Mouse (Mus musculus): ENCODE measurements at regions not wholly inside any gene's neighbourhood (a gene's known extent, or its start where the extent isn't known, plus 50 kb on each side); places are given as distances from the start of the nearest gene placed in this dataset.

DNA sequence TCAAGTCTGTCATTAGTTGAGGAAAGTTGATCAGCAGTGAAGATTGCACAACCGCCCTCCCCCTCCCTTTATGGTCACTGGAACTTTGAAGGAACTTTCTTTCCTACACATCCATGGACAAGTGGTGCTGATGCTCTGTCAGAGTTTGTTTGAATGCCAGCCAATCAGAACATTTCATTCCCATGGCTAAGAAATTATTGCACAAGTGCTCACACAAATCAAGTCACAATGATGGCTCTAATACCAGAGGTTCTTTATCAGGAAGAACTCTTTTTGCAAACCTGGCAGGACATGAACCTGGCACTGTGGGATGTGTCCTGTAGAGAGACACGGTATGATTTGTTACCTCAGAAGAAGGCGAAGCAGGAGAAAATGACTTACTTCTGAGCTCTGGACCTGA, 54.3 kb upstream of the Spry2 start:
- TF ChIP-seq POLR2A (IDR thresholded peaks at IDR 0.05; ENCODE audit: extremely low read depth, insufficient read depth, low read length): no peak
- TF ChIP-seq CTCF (IDR thresholded peaks at IDR 0.05; ENCODE audit: low read depth, low read length): no peak
